Mouse (Mus musculus) retina, postnatal 1 day (tissue): Measurements from ENCODE around the gene Psmd7.

ENCODE experiments used
- DNase-seq: peaks from one replicate; pipeline ENCODE4 v3.0.0-alpha.2; 2012

Gene Psmd7

GRCm38 (mm10) chr8:107577640-107578039, 10.6 kb downstream of the Psmd7 start:
- DNase-seq = no peak

DNA sequence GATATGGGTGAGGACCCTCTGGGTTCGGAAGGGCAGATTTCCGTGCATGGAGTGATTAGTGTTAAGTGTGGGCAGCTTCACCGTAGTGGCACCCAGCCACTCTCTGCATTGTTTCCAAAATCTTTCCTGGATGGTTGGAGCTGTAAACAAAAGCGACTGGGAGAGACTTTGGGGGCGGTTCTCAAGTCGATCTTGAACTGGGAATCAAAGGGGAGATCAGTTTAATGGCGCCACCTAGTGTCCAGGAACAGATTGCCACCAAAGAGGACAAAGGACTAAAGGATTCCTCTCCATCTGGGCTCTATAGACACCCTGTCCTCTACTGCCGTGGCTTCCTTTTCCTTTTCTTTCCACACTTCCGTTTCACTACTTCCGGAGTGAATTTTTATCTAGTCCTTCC, 11.6 kb downstream of the Psmd7 start:
- peak; percentile 96 for DNase-seq

DNA sequence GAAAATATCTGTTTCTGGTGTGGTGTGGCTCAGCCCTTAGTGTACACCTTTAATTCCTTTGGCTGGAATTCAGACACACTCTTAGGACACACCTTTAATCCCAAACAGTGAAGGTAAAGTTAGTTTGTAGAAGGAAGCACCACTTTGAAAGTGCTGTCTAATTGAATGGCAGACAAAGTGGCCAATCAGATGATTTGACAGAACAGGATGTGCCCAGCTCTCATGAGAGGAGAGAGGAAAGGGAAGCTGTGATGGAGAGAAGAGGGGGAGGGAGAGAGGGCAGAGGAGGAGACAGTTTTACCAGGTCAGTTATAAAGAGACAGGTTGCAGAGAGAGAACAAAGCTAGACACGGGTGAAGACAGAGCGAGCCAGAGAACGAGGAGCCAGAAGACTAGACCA, 13.5 kb downstream of the Psmd7 start:
- DNase-seq = peak; percentile 24

DNA sequence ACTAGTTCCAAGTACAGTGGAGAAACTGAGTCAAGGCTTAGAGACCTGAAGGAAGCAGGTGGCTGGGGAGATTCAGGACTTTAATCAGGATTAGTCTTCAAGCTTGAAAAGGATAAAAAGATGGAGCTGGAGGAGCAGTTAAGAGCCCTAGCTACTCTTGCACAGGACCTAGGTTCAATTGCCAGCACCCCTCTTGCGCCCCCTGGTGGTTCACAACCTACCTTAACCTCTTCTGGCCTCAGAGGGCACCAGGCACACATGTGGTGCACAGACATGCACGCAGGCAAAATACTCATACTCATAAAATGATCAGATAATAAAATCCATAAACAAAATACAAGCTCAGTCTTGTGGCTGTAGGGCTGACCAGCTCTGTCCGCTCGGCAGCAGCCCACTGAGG, 15.8 kb downstream of the Psmd7 start:
- peak; percentile 69 for DNase-seq

DNA sequence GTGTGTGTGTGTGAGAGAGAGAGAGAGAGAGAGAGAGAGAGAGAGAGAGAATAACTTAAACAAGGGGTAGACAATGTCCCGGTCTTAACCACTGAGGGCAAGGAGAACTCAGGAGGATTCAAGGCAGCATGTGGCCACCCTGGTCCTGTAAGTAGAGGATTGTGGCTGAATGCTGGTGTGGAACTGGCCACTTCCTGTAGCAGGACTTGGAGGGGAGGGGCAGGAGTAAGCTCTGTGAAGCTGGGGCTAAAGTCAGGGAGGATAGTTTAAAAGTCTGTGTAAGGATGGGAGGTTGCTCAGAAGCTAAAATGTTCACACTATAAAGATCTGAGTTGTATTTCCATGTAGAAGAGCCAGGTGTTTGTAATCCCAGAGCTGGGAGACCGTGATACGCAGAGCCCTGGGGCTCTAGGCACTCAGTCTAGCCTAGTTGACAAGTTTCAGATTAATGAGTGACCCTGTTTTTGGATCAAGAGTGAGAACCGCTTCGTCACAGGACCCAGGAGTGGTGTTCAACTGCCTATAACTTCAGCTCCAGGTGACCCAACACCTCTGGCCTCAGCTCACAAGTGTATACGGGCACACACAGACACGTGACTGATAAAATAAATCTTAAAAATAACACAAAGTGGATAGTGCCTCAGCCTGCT, 16.7 kb downstream of the Psmd7 start:
- no peak for DNase-seq

GRCm38 (mm10) chr8:107571046-107571445, 17.2 kb downstream of the Psmd7 start:
- DNase-seq = no peak

DNA sequence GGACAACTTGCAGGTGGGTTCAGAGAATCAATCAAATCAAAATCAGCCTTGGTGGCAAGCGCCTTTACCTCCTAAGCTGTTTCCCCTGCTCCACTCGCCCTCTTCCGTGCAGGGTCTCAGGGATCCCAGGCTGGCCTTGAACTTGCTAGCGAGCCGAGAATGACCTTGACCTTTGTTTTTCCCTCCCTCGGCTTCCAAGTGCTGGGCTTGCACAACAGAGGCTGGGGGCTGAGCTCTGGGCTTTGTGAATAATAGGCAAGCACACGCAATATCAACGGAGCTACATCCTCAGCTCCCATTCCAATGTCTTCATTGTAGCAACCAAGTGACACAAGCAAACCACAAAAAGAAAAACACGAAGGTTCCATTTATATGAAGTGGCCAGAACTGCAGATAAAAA, 26.1 kb downstream of the Psmd7 start:
- DNase-seq = no peak

DNA sequence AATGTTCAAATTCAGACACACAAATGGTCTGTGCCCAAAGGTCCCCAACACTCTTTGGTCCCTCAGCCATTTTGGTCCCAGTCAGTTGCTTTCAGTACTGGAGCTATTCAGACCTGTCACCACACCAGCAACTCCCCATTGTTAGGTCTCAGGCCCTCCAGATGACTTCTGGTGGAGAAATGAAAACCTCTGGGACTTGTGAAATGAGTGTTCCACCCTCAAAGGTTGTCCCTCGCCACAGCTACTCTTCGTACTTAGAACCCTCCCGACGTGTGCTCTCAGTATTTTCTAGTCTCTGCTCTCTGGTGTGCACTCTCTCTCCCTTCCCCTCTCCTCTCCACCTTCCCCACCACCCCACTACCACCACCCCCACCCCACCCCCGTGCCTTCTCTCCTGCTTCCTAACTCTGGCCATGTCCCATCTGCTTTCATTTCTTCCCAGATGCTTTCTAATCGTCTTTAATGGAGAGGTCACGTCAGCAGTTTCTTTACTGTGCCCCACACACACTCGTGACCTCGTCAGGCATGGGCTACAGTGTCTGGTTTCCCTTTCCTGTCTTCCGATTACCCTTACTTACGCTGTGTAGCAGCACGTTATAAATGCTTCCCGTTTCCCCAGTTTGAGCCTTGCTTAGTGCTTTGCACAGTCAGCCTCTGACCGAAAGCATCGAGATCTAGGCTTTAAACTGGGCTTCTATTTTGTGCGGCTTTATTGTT, 27.3 kb downstream of the Psmd7 start:
- peak; percentile 16 for DNase-seq

- peak; percentile 36 for DNase-seq
These were observed 31.7 kb downstream of the Psmd7 start for GRCm38 (mm10) chr8:107556511-107556936.

DNA sequence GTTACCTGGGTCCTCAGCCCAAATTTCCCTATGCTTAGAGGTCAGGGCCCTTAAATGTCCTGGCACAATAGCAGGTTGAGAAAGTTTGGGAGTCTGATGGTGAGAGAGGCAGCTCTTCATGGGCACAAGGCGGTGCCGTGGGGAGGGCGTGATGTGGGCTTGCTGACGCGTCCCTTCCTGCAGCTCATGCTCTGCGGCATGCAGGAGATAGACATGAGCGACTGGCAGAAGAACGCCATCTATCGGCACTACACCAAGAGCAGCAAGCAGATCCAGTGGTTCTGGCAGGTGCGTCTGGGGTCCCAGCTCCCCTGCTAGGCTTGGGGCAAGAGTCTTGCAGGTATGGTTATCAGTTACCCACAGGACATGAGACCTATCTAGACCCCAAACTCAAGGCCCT, 33.0 kb downstream of the Psmd7 start:
- no peak for DNase-seq

DNA sequence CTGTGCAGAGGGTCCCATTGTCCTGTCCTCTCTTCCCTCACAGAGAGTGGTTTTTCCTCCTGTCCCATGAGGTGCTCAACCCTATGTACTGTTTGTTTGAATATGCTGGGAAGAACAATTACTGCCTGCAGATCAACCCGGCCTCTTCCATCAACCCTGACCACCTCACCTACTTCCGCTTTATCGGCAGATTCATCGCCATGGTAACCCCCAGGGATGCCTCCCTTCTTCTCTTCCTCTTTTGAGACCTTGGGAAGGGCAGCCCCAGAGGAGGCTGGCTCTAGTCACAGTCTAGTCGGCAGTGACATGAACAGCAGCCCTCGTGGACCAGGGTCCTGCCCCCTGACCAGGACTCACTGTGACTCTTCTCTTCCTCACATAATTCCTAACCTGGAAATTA, 36.0 kb downstream of the Psmd7 start:
- no peak for DNase-seq

- DNase-seq = no peak
These were observed 41.4 kb downstream of the Psmd7 start for GRCm38 (mm10) chr8:107546817-107547216.

DNA sequence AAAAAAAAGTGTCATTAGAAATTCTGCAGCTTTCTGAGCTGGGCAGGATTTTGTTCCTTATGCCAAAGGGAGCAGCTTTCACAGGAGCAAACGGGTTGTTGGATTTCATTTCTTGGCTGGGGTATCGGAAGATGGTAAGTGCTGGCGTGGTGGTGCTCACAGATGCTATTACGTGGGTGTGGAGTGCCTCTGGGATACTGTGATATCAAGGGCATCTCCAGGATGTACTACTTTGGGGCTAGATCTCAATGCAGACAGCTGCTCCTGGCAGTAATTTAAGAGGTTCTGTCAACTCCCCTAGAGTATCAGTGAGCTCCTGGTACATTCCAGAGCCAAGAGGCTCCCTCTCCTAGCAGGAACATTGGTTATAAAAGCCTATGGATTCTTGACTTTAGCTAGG, 42.1 kb downstream of the Psmd7 start:
- DNase-seq = no peak

- DNase-seq = no peak
These were observed 42.6 kb downstream of the Psmd7 start for GRCm38 (mm10) chr8:107545621-107546152.

- no peak for DNase-seq
These were observed 43.6 kb downstream of the Psmd7 start for GRCm38 (mm10) chr8:107544651-107545174.

DNA sequence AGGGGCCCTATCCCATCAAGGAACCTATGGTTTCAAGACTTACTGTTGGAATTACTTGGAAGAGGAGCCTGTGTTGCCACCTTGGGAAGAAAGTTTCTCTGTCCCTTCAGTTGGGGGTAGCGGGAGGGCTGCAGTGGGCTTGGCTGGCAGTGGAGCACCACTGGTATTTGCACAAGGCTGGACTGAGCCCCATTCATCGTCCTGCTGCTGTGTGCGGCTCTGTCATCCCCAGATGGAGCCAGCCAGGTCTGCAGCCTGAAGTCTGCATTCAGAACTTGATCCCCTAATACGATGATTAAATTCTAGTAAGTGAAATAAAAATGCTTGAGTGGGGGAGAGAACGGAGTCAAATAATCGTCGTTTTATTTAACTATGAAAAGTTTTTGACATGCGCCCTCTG, 44.1 kb downstream of the Psmd7 start:
- DNase-seq = no peak

- DNase-seq = no peak
These were observed 44.5 kb downstream of the Psmd7 start for GRCm38 (mm10) chr8:107543714-107544113.

DNA sequence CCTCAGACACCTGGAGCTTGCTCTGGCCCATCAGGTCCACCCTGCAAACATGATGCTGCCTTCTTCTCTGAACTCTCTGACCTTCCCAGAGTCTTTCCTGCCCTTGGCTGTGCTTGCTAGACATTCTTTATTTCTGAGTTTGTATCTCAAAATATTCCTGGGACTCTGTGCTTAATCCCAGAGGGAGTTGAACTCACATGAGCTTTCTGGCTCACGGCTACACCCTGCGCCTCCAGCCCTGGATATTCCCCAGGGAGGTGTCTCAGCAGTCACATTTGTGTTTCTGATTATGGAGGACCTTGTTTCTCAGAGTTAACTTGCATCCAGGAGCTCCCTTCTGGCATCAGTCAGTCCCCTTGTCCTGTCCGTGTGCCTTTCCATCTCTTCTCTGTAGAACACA, 46.1 kb downstream of the Psmd7 start:
- no peak for DNase-seq

DNA sequence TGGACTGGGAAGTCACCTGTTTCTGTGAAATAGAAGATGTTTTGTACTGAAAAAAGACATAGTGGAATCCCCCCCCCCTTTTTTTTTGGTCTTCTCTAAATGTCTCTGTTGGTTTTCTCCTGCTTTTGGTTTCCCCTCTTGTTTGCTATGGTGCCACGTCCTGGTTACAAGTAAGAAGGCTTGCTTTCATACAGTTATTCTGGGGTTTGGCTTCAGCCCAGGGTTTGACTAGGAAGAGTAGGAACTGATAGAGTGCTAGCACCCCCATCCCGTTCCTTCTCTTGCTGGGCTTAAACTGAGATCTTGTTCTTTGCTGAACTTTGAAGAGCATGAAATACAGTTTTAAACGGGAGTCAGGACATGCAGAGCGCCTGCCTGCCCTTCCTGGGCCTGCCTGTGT, 46.9 kb downstream of the Psmd7 start:
- no peak for DNase-seq

DNA sequence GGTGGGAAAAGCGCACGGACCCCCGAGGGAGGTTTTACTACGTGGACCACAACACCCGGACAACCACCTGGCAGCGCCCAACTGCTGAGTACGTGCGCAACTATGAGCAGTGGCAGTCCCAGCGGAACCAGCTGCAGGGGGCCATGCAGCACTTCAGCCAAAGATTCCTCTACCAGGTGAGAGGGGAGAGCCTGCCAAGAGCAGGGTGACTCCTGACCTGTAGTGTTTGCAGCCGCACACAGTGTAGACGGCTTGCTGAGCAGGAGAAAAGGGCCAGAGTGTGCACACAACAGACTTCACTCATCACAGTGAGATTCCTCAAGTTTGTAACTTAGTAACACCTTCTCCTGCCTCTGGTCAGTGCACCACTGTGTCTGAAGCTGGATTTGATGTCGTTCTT, 47.6 kb downstream of the Psmd7 start:
- DNase-seq = no peak

DNA sequence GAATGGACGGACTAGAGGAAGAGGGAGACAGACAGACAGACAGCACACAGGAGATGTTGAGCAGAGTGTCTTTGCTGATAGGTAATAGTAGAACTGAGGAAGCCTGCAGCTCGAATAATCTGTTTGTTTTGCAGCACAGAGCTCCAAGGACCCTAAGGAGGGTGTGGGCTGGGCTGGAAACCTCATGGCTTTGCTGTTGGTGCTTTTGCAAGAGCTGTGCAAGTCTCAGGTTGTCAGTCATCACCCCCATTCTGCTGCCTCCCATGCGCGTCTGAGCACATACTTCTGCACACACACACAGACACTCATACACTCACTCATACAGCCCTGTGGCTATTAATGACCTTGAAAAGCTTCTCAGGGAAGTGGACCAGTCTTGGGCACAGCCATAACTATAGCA, 50.8 kb downstream of the Psmd7 start:
- DNase-seq = no peak
